In genomic region chr9:114636150-114636549, GRCm38 (mm10) we compare ENCODE assay signal across 23 mouse cellular contexts.
"Had no signal": no experiment of that assay in that cellular context is flagged by ENCODE, and none has a peak within 500 bp of the region (broad histone marks: within the 10 kb centered on the region; RNA-seq: fewer than 3 reads in every experiment).

No protein-coding gene starts in this region.

- H3K27ac ChIP-seq: gastrocnemius, adult 2 months; heart, embryonic 10.5 days; hindbrain, embryonic 10.5 days; hindbrain, embryonic 12.5 days; hindbrain, embryonic 14.5 days; intestine, embryonic 15.5 days; kidney, embryonic 15.5 days; kidney, postnatal 0 days; layer of hippocampus, adult 2 months; left cerebral cortex, adult 2 months; limb, embryonic 10.5 days; limb, embryonic 12.5 days had no signal

- H3K9me3 ChIP-seq: heart, embryonic 10.5 days; heart, embryonic 12.5 days; hindbrain, embryonic 10.5 days; hindbrain, embryonic 12.5 days; intestine, embryonic 15.5 days; kidney, embryonic 15.5 days; limb, embryonic 10.5 days; limb, embryonic 12.5 days had no signal

- H3K4me3 ChIP-seq: gastrocnemius, adult 2 months; heart, embryonic 10.5 days; heart, embryonic 12.5 days; hindbrain, embryonic 10.5 days; hindbrain, embryonic 12.5 days; intestine, embryonic 15.5 days; kidney, embryonic 15.5 days; layer of hippocampus, adult 2 months; left cerebral cortex, adult 2 months; limb, embryonic 10.5 days; limb, embryonic 12.5 days had no signal

- H3K27me3 ChIP-seq: heart, embryonic 12.5 days; intestine, embryonic 15.5 days; kidney, embryonic 15.5 days; limb, embryonic 12.5 days had no signal

- DNase-seq: gastrocnemius, adult 2 months; gastrocnemius, postnatal 10 days; gastrocnemius, postnatal 25 days; heart, adult 18-20 months; heart, postnatal 10 days; heart, postnatal 4 days; kidney, adult 18-20 months; kidney, adult 9 months; kidney, postnatal 25 days; kidney, postnatal 4 days; liver had no signal
